Mouse (Mus musculus) adipocyte (in vitro differentiated cells): ENCODE results near the gene Mast2.

Experiments
- DNase-seq: peaks from one replicate; pipeline ENCODE4 v3.0.0-alpha.2; 2016; ENCODE audit warnings: low spot score

Gene Mast2

DNA sequence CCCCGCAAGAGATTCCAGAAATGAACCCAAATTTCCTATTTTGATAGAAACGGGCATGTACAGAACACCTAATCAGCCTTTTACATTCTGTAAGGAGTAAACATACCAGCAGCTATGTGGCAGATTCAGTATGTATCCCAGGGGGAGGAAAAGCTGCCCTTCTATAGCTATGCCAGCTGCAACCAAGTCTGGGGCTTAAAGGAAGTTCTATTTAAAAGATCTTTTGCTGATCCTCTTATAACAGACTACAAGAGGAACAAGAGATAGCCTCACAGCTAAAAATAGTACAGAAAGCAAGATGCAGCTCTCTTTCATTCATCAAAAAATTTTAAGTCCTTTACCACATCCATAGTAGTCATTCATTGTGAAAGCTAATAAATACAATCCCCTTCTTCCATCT, 57.3 kb downstream of the Mast2 start:
- no peak for DNase-seq

- no peak for DNase-seq
These were observed 58.0 kb downstream of the Mast2 start for GRCm38 (mm10) chr4:116405955-116406351.

GRCm38 (mm10) chr4:116405276-116405954, 58.6 kb downstream of the Mast2 start:
- peak; percentile 7 for DNase-seq

- DNase-seq: peak; percentile 72
These were observed 60.1 kb downstream of the Mast2 start for GRCm38 (mm10) chr4:116403884-116404283.

DNA sequence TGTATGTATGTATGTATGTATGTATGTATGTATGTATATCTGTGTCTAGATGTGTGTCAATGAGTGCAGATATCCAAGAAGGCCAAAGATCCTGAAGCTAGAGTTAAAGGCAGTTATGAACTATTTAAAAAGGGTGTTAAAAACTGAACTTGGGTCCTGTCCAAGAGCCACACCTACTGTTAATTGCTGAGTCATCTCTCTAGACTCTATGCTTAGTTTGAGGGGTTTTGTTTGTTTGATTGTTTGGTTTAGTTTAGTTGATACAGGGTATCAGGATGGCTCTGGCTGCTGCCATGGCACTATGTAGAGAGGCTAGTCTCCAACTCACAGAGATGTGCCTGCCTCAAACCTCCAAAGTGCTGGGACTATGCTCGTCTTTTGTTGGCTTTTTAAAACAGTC, 61.3 kb downstream of the Mast2 start:
- DNase-seq: no peak

DNA sequence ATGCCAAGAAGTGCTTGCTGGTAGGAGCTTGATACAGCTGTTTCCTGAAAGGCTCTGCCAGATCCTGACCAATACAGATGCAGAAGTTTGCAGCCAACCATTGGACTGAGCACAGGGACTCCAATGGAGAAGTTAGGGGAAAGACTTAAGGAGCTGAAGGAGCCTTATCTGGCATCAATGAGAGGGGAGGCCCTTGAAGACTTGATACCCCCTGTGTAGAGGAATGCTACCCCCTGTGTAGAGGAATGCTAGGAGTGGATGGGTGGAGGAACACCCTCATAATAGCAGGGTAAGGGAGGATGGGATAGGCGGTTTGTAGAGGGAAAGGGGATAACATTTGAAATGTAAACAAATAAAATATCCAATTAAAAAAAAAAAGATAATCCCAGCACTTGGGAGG, 65.9 kb downstream of the Mast2 start:
- DNase-seq: no peak

- peak; percentile 72 for DNase-seq
These were observed 85.9 kb downstream of the Mast2 start for GRCm38 (mm10) chr4:116377973-116378667.

GRCm38 (mm10) chr4:116371676-116372075, 92.3 kb downstream of the Mast2 start:
- DNase-seq: peak; percentile 58

DNA sequence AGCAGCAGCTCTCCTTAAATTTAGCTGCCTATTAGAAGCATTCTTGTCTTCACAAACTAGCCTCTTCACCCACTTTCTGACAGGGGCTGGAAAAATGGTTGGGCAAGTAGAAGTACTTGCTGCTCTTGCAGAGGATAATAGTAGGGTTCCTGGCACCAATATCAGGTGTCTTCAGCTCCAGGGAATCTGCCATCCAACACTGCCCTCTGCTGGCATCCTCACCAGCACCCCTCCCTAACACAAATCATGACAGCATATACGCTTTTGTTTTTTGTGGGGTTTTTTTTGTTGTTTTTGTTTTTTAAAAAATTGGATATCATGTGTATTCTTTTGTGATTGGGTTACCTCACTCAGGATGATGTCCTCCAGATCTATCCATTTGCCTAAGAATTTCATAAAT, 105.9 kb downstream of the Mast2 start:
- peak; percentile 43 for DNase-seq

GRCm38 (mm10) chr4:116352919-116353318, 111.1 kb downstream of the Mast2 start:
- no peak for DNase-seq

GRCm38 (mm10) chr4:116352496-116352895, 111.5 kb downstream of the Mast2 start:
- no peak for DNase-seq

- DNase-seq: peak; percentile 78
These were observed 121.9 kb downstream of the Mast2 start for GRCm38 (mm10) chr4:116342119-116342518.

DNA sequence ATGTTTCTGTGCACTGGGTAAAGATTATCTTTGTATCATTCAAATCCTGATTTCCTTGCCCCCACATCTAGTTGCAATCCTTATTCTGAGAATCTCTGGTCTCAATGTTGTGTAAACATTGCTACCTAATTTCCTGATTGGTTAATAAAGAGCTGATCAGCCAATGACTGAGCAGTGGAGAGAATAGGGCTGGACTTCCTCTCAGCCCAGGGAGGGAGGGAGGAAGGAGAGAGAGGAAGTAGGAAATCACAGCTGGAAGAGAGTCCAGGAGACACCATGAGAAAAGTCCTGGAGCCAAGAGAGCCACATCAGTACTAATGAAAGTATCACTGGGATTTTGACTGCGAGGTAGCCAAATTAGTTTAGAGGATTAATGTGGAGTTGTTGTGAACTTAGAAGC, 127.7 kb downstream of the Mast2 start:
- peak; percentile 28 for DNase-seq

- DNase-seq: no peak
These were observed 134.7 kb downstream of the Mast2 start for GRCm38 (mm10) chr4:116329256-116329655.

GRCm38 (mm10) chr4:116322127-116322526, 141.9 kb downstream of the Mast2 start:
- DNase-seq: no peak

GRCm38 (mm10) chr4:116317575-116317974, 146.4 kb downstream of the Mast2 start:
- DNase-seq: no peak

- DNase-seq: peak; percentile 76
These were observed 159.4 kb downstream of the Mast2 start for GRCm38 (mm10) chr4:116304551-116304950.

DNA sequence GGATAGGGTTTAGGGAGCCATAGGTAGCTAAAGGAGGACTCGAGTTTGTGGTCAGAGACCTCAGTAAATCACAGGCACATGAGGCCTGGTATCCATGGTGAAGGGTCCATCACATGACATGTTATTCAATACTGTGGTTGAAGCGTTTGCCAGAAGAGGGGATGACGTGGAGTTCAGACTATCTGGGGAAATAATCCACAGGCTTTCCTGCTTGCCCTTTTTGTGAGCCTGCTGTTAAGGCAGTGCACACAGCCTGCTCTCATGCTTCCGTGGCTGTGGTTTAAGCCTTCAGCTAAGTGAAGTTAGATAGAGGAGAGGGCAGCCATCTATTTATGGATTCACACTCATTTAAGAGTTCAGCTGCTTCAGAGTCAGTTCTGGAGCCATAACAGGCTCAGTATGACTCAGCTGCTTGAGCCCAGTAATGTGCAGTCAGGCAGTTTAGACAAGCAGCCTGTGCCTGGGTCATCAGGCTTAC, 163.1 kb downstream of the Mast2 start:
- DNase-seq: peak; percentile 84

- DNase-seq: no peak
These were observed 170.7 kb downstream of the Mast2 start for GRCm38 (mm10) chr4:116293296-116293695.

- DNase-seq: no peak
These were observed 172.4 kb downstream of the Mast2 start for GRCm38 (mm10) chr4:116291561-116291960.

DNA sequence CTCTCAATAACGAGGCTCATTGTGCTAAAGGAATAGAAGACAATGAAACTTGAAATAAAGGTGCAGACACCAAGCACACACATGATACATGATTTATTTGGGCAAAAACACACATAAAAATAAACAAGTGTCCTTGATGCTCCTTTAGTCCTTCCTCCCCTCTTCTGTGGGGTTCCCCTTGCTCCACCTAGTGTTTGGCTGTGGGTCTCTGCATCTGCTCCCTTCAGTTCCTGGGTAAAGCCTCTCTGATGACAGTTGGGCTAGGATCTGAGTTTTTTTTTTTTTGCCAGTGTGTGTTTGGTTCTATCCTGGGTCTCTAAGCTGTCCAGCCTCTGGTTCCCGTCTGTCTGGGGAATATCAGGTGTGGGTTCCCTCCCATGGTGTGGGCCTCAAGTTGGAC, 181.8 kb downstream of the Mast2 start:
- no peak for DNase-seq

- no peak for DNase-seq
These were observed 195.8 kb downstream of the Mast2 start for GRCm38 (mm10) chr4:116268220-116268619.
